Mouse (Mus musculus): ENCODE results near the gene Vps35l. TPM values are rescaled to one million over a fixed set of nuclear protein-coding genes. Genes with fewer than 3 reads are reported as not detected.

Vps35l gene
- polyA plus RNA-seq, 1 experiment from 2014 or later, result 48.1 TPM

DNA sequence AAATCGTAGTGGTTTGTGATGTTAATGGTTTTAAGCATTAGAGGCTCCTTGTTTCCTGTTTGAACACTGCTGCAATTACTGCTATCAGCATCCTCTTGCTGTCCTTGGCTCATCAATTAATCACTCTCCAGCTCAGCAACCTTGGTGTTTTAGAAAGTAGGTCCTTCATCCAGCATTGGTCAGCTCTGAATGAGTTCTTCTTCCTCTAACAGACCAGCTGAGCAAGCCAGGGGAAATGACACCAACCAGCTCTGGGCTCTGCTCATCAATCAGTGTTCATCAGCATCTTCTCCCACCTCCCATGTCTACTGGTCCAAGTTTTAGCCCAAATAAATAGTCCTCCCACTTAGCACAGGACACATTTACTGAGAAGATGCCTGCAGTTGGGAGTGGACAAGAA is 118.6 kb downstream of the Vps35l start:
- Histone ChIP-seq H3K9me3 (replicated peaks; ENCODE audit: control insufficient read depth, low read length) (no peaks in the 10 kb centered on the region), H3K4me3 (ENCODE audit: low read depth, low read length) (no peak overlapping the region), H3K27ac (ENCODE audit: low read depth, low read length) (no peak overlapping the region), H3K9ac (ENCODE audit: low read depth, low read length) (no peak overlapping the region), H3K4me2 (no peak overlapping the region), H3K36me3 (ENCODE audit: control insufficient read depth, insufficient read depth, low read length) (no peaks in the 10 kb centered on the region), H3K4me1 (ENCODE audit: control insufficient read depth, insufficient read depth, low read length) (peaks cover 3% of the 10 kb centered on the region; the same call in 1 of the 2 replicates), H3K27me3 (ENCODE audit: control insufficient read depth, insufficient read depth, low read length) (no peaks in the 10 kb centered on the region)
- WGBS (ENCODE audit: insufficient replicate concordance), result 76% methylated on average over 1 of the region's 1 CpGs
- no peak for ATAC-seq (replicated peaks; ENCODE audit: insufficient number of reproducible peaks, low FRiP score, low TSS enrichment)

- 70% methylated on average over 2 of the region's 2 CpGs for WGBS (ENCODE audit: insufficient replicate concordance)
- Histone ChIP-seq H3K9ac (ENCODE audit: low read depth, low read length) (no peak overlapping the region), H3K36me3 (ENCODE audit: control insufficient read depth, insufficient read depth, low read length) (no peaks in the 10 kb centered on the region), H3K4me1 (ENCODE audit: control insufficient read depth, insufficient read depth, low read length) (no peaks in the 10 kb centered on the region), H3K9me3 (replicated peaks; ENCODE audit: control insufficient read depth, low read length) (no peaks in the 10 kb centered on the region), H3K4me3 (ENCODE audit: low read depth, low read length) (no peak overlapping the region), H3K27me3 (ENCODE audit: control insufficient read depth, insufficient read depth, low read length) (no peaks in the 10 kb centered on the region), H3K27ac (ENCODE audit: low read depth, low read length) (no peak overlapping the region), H3K4me2 (no peak overlapping the region)
- no peak for ATAC-seq (replicated peaks; ENCODE audit: insufficient number of reproducible peaks, low FRiP score, low TSS enrichment)
Measured at GRCm38 (mm10) chr7:118865362-118865761, 125.3 kb downstream of the Vps35l start.

GRCm38 (mm10) chr7:118879466-118880029 is 139.5 kb downstream of the Vps35l start:
- Histone ChIP-seq H3K36me3 (ENCODE audit: control insufficient read depth, insufficient read depth, low read length) (no peaks in the 10 kb centered on the region), H3K27me3 (ENCODE audit: control insufficient read depth, insufficient read depth, low read length) (peaks cover 3% of the 10 kb centered on the region; the same call in 1 of the 2 replicates), H3K4me1 (ENCODE audit: control insufficient read depth, insufficient read depth, low read length) (peaks cover 6% of the 10 kb centered on the region), H3K4me2 (no peak overlapping the region), H3K27ac (ENCODE audit: low read depth, low read length) (no peak overlapping the region), H3K9me3 (replicated peaks; ENCODE audit: control insufficient read depth, low read length) (no peaks in the 10 kb centered on the region), H3K4me3 (ENCODE audit: low read depth, low read length) (no peak overlapping the region), H3K9ac (ENCODE audit: low read depth, low read length) (no peak overlapping the region)
- WGBS (ENCODE audit: insufficient replicate concordance), result 79% methylated on average over 3 of the region's 3 CpGs
- ATAC-seq (replicated peaks; ENCODE audit: insufficient number of reproducible peaks, low FRiP score, low TSS enrichment), result no peak

DNA sequence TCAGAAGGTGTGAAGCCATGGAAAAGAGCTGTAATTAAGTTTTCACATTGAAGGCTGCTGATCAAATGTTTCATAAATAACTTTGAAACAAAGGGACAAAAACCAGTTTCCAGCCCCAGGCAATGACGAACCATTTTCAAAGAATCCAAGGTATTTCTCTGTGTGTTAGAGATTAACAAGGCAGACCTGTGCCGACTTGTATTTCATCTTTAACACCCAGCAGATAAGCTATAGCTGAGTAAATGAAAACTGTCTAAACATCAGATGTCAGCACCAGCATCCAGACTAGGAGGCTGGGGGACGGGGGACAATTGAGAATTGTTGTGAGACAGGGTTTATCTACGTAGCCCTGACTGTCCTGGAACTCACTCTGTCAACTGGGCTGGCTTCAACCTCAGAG is 143.9 kb downstream of the Vps35l start:
- H3K4me2 ChIP-seq, result no peak overlapping the region
- H3K4me3 ChIP-seq (ENCODE audit: low read depth, low read length), result no peak overlapping the region
- H3K27ac ChIP-seq (ENCODE audit: low read depth, low read length), result no peak overlapping the region
- H3K27me3 ChIP-seq (ENCODE audit: control insufficient read depth, insufficient read depth, low read length), result no peaks in the 10 kb centered on the region
- no peak for ATAC-seq (replicated peaks; ENCODE audit: insufficient number of reproducible peaks, low FRiP score, low TSS enrichment)
- H3K9ac ChIP-seq (ENCODE audit: low read depth, low read length), result no peak overlapping the region
- H3K9me3 ChIP-seq (replicated peaks; ENCODE audit: control insufficient read depth, low read length), result no peaks in the 10 kb centered on the region
- H3K4me1 ChIP-seq (ENCODE audit: control insufficient read depth, insufficient read depth, low read length), result peaks cover 6% of the 10 kb centered on the region
- no peaks in the 10 kb centered on the region for H3K36me3 ChIP-seq (ENCODE audit: control insufficient read depth, insufficient read depth, low read length)
- WGBS (ENCODE audit: insufficient replicate concordance), result 46% methylated on average over 4 of the region's 4 CpGs

- Histone ChIP-seq H3K36me3 (ENCODE audit: control insufficient read depth, insufficient read depth, low read length) (no peaks in the 10 kb centered on the region), H3K4me2 (no peak overlapping the region), H3K27me3 (ENCODE audit: control insufficient read depth, insufficient read depth, low read length) (no peaks in the 10 kb centered on the region), H3K9ac (ENCODE audit: low read depth, low read length) (no peak overlapping the region), H3K9me3 (replicated peaks; ENCODE audit: control insufficient read depth, low read length) (no peaks in the 10 kb centered on the region), H3K4me3 (ENCODE audit: low read depth, low read length) (no peak overlapping the region), H3K4me1 (ENCODE audit: control insufficient read depth, insufficient read depth, low read length) (peaks cover 6% of the 10 kb centered on the region), H3K27ac (ENCODE audit: low read depth, low read length) (no peak overlapping the region)
- no peak for ATAC-seq (replicated peaks; ENCODE audit: insufficient number of reproducible peaks, low FRiP score, low TSS enrichment)
- WGBS (ENCODE audit: insufficient replicate concordance), result 70% methylated on average over 4 of the region's 4 CpGs
Measured at GRCm38 (mm10) chr7:118884969-118885368, 144.9 kb downstream of the Vps35l start.

DNA sequence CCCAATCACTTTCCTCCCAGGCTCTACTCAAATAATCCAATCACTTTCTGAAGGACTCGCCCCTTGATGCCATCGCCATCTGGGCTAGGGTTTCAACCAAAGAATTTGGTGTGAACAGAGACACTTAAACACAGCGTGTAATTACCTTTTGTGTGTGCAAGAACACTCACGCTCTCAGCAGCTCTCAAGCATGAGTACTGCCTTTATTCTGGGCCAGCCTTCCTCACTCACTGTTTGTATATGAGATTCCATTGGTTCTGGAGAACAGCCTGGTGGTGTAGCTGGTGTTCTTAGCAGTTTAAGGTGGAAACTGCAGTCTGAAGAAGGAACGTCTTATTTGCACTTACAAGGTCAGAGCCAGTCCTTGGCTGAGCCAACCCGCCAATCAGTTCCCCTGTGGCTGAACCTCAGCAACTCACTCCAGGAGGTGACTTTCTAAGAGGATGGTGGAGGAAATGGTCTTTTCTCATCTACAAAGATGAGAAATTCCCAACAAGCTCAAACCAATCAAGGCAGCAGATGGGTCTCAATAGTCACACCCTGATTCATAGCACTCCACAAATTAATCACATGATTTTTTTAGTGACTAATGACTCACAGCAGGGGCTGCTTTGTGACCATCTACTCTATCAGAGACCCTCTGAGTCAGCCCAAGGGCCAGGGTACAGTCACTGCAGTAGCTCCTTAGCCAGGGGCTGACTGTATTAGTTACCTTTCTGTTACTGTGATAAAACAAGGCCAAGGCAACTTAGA is 147.5 kb downstream of the Vps35l start:
- peaks cover 6% of the 10 kb centered on the region for H3K4me1 ChIP-seq (ENCODE audit: control insufficient read depth, insufficient read depth, low read length)

DNA sequence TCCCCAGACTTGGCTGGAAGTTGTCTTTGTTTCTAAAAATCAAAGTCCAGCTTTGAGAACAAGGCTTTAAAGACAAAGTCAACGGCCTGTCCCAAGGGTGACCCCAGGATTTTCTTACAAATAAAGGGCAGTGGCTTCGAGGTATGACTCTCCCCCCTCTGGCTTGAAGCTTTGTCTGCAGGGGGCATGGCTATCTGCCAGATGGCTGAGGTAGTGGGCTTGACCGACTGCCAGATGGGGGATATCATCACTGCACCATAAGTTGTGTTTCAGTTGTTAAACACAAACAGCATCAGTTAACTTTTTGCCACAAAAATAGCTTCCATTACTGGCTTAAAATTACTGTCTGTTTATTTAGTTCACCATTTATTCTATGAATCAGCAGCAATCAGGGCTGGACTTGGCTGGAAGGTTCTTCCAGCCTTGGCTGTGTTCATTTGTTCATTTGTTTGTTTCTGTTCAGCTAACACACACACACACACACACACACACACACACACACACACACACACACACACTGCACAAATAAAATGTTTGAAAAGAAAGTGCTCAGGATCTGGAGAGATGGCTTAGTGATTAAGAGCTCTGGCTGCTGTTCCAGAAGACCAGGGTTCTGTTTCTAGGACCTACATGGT is 149.1 kb downstream of the Vps35l start:
- no peaks in the 10 kb centered on the region for H3K36me3 ChIP-seq (ENCODE audit: control insufficient read depth, insufficient read depth, low read length)
- no peak overlapping the region for H3K4me2 ChIP-seq
- H3K9ac ChIP-seq (ENCODE audit: low read depth, low read length), result no peak overlapping the region
- H3K27me3 ChIP-seq (ENCODE audit: control insufficient read depth, insufficient read depth, low read length), result no peaks in the 10 kb centered on the region
- no peak for ATAC-seq (replicated peaks; ENCODE audit: insufficient number of reproducible peaks, low FRiP score, low TSS enrichment)
- H3K4me3 ChIP-seq (ENCODE audit: low read depth, low read length), result no peak overlapping the region
- no peak overlapping the region for H3K27ac ChIP-seq (ENCODE audit: low read depth, low read length)
- H3K4me1 ChIP-seq (ENCODE audit: control insufficient read depth, insufficient read depth, low read length), result no peaks in the 10 kb centered on the region
- no peaks in the 10 kb centered on the region for H3K9me3 ChIP-seq (replicated peaks; ENCODE audit: control insufficient read depth, low read length)
- 30% methylated on average over 3 of the region's 3 CpGs for WGBS (ENCODE audit: insufficient replicate concordance)

More for the DNA sequence above, 147.5 kb downstream of the Vps35l start:
- H3K4me3 ChIP-seq (ENCODE audit: low read depth, low read length), result no peak overlapping the region
- no peaks in the 10 kb centered on the region for H3K27me3 ChIP-seq (ENCODE audit: control insufficient read depth, insufficient read depth, low read length)
- no peak overlapping the region for H3K4me2 ChIP-seq
- H3K36me3 ChIP-seq (ENCODE audit: control insufficient read depth, insufficient read depth, low read length), result no peaks in the 10 kb centered on the region
- no peak overlapping the region for H3K9ac ChIP-seq (ENCODE audit: low read depth, low read length)
- H3K27ac ChIP-seq (ENCODE audit: low read depth, low read length), result no peak overlapping the region
- H3K9me3 ChIP-seq (replicated peaks; ENCODE audit: control insufficient read depth, low read length), result no peaks in the 10 kb centered on the region
- WGBS (ENCODE audit: insufficient replicate concordance), result 49% methylated on average over 6 of the region's 6 CpGs
- ATAC-seq (replicated peaks; ENCODE audit: insufficient number of reproducible peaks, low FRiP score, low TSS enrichment), result no peak
